Mouse (Mus musculus): ENCODE measurements around the gene Tob2.
A peak's percentile ranks its signal among the peaks of the same experiment; 100 is the strongest.

Gene Tob2

GRCm38 (mm10) chr15:81860471-81861135 is 2.0 kb upstream of the Tob2 start:
- no peak for DNase-seq (ENCODE audit: low spot score in 2 of 2)

GRCm38 (mm10) chr15:81859330-81860255 is 997 bp upstream of the Tob2 start:
- DNase-seq (ENCODE audit: low spot score in 2 of 2) = peak; percentile 84 to 89

GRCm38 (mm10) chr15:81858138-81858516 is 469 bp downstream of the Tob2 start:
- peak; percentile 75 to 86 for DNase-seq (ENCODE audit: low spot score in 2 of 2)

- DNase-seq (ENCODE audit: low spot score in 2 of 2) = no peak
Measured at GRCm38 (mm10) chr15:81857724-81858116, 876 bp downstream of the Tob2 start.

- no peak for DNase-seq (ENCODE audit: low spot score in 2 of 2)
Measured at GRCm38 (mm10) chr15:81856938-81857723, 1.5 kb downstream of the Tob2 start.

GRCm38 (mm10) chr15:81856030-81856790 is 2.4 kb downstream of the Tob2 start:
- peak; percentile 69 to 76 for DNase-seq (ENCODE audit: low spot score in 2 of 2)

GRCm38 (mm10) chr15:81853081-81853480 is 5.5 kb downstream of the Tob2 start:
- DNase-seq (ENCODE audit: low spot score in 2 of 2) = no peak

GRCm38 (mm10) chr15:81852411-81853000 is 6.1 kb downstream of the Tob2 start:
- no peak for DNase-seq (ENCODE audit: low spot score in 2 of 2)

- DNase-seq (ENCODE audit: low spot score in 2 of 2) = peak; percentile 29 to 36
Measured at GRCm38 (mm10) chr15:81851375-81851774, 7.2 kb downstream of the Tob2 start.

GRCm38 (mm10) chr15:81850718-81851117 is 7.9 kb downstream of the Tob2 start:
- no peak for DNase-seq (ENCODE audit: low spot score in 2 of 2)

GRCm38 (mm10) chr15:81849104-81849503 is 9.5 kb downstream of the Tob2 start:
- DNase-seq (ENCODE audit: low spot score in 2 of 2) = no peak

GRCm38 (mm10) chr15:81848301-81848700 is 10.3 kb downstream of the Tob2 start:
- DNase-seq (ENCODE audit: low spot score in 2 of 2) = peak; percentile 30 to 68

GRCm38 (mm10) chr15:81847861-81848260 is 10.7 kb downstream of the Tob2 start:
- DNase-seq (ENCODE audit: low spot score in 2 of 2) = no peak

- DNase-seq (ENCODE audit: low spot score in 2 of 2) = no peak
Measured at GRCm38 (mm10) chr15:81847161-81847560, 11.4 kb downstream of the Tob2 start.

- no peak for DNase-seq (ENCODE audit: low spot score in 2 of 2)
Measured at GRCm38 (mm10) chr15:81846755-81847154, 11.8 kb downstream of the Tob2 start.

- no peak for DNase-seq (ENCODE audit: low spot score in 2 of 2)
Measured at GRCm38 (mm10) chr15:81845724-81846123, 12.9 kb downstream of the Tob2 start.

GRCm38 (mm10) chr15:81845033-81845625 is 13.5 kb downstream of the Tob2 start:
- no peak for DNase-seq (ENCODE audit: low spot score in 2 of 2)

- DNase-seq (ENCODE audit: low spot score in 2 of 2) = no peak
Measured at GRCm38 (mm10) chr15:81842275-81842674, 16.3 kb downstream of the Tob2 start.

GRCm38 (mm10) chr15:81840306-81840705 is 18.3 kb downstream of the Tob2 start:
- DNase-seq (ENCODE audit: low spot score in 2 of 2) = no peak

GRCm38 (mm10) chr15:81839634-81840033 is 19.0 kb downstream of the Tob2 start:
- DNase-seq (ENCODE audit: low spot score in 2 of 2) = no peak

All from natural killer cell, adult 2 months (primary cell).